Mouse (Mus musculus) hindbrain, embryonic 14.5 days (tissue): Measurements from ENCODE around the gene Tmcc2. TPM values are rescaled to one million over a fixed set of nuclear protein-coding genes. Genes with fewer than 3 reads are reported as not detected.

Experiments
- ATAC-seq: fragments of 200-750 bp; cut with Nextera tagmentation; 2 replicates; pipeline ENCODE4 v1.8.0; 2017; ENCODE audit warnings: moderate number of reproducible peaks, mild to moderate bottlenecking, moderate TSS enrichment, moderate library complexity; ENCODE audit not compliant: low FRiP score
- DNase-seq: peaks from one replicate; pipeline ENCODE4 v3.0.0-alpha.2; 2015; ENCODE audit warnings: low spot score
- H3K27ac ChIP-seq: fragments of 300-500 bp; sonication (generic); 2 replicates; pipeline ENCODE4 v1.5.1; 2014; ENCODE audit warnings: mild to moderate bottlenecking, moderate library complexity
- H3K27me3 ChIP-seq: fragments of 300-500 bp; sonication (generic); 2 replicates; pipeline ENCODE4 v1.6.1; 2014; ENCODE audit warnings: mild to moderate bottlenecking, low read length, mixed read lengths; ENCODE audit not compliant: control insufficient read depth, insufficient read depth
- H3K36me3 ChIP-seq: fragments of 300-500 bp; sonication (generic); replicated peaks from 2 replicates; pipeline ENCODE4 v1.6.1; 2014; ENCODE audit not compliant: control insufficient read depth, insufficient read depth
- H3K4me1 ChIP-seq: fragments of 300-500 bp; sonication (generic); replicated peaks from 2 replicates; pipeline ENCODE4 v1.6.1; 2014; ENCODE audit warnings: antibody characterized with exemption, low read length, mixed read lengths; ENCODE audit not compliant: control insufficient read depth, insufficient read depth
- H3K4me2 ChIP-seq: fragments of 300-500 bp; sonication (generic); replicated peaks from 2 replicates; pipeline ENCODE4 v1.6.1; 2014; ENCODE audit warnings: mild to moderate bottlenecking, moderate library complexity
- H3K4me3 ChIP-seq: fragments of 300-500 bp; sonication (generic); replicated peaks from 2 replicates; pipeline ENCODE4 v1.5.1; 2014; ENCODE audit warnings: mild to moderate bottlenecking, low read length
- H3K9ac ChIP-seq: fragments of 300-500 bp; sonication (generic); 2 replicates; pipeline ENCODE4 v1.6.1; 2014
- H3K9me3 ChIP-seq: fragments of 300-500 bp; sonication (generic); 2 replicates; pipeline ENCODE4 v1.6.1; 2016; ENCODE audit warnings: low read length; ENCODE audit not compliant: control insufficient read depth
- WGBS: fragments of 180-500 bp; shearing (Covaris S2); extraction: QIAGEN DNeasy Blood & Tissue Kit; methylation state at CpG from one replicate; pipeline ENCODE4 v1.1.7; 2014; 5-methylcytosine and 5-hydroxymethylcytosine counted together
- polyA plus RNA-seq: library from polyadenylated mRNA; unstranded; fragments of >200 nt; fragmentation: Nextera tagmentation; extraction: Ambion mirVana; gene quantifications from 2 replicates; pipeline ENCODE4 v1.2.1, GENCODE M21; 2014

Tmcc2 gene
- polyA plus RNA-seq, 1 experiment from 2014 or later = 31.0 TPM

- Histone ChIP-seq H3K4me3 (no peak overlapping the region), H3K36me3 (no peaks in the 10 kb centered on the region), H3K27me3 (0 out of 2 replicates have a peak, but pooled peaks cover 5% of the 10 kb centered on the region), H3K4me1 (peaks cover 5% of the 10 kb centered on the region; the same call in 1 of the 2 replicates), H3K9me3 (no peaks in the 10 kb centered on the region), H3K9ac (no peak overlapping the region), H3K4me2 (no peak overlapping the region), H3K27ac (no peak overlapping the region)
- DNase-seq = no peak
- ATAC-seq = no peak
- 38% methylated on average over 4 of the region's 4 CpGs for WGBS
Measured at GRCm38 (mm10) chr1:132306808-132307207, 84.3 kb downstream of the Tmcc2 start.

Other genes with a start within 250 kb of the Tmcc2 start
- 15.9 and 22.1 TPM in 2 replicates for gene Lemd1, start 199.8 kb downstream of the Tmcc2 start, polyA plus RNA-seq
- gene AC124108.1, start 199.8 kb downstream of the Tmcc2 start, polyA plus RNA-seq = 3.6 and 3.8 TPM in 2 replicates
- gene Gm10188, start 161.5 kb downstream of the Tmcc2 start, polyA plus RNA-seq = 0.39 and 0.47 TPM in 2 replicates
- gene Klhdc8a, start 92.7 kb downstream of the Tmcc2 start, polyA plus RNA-seq = 8.5 and 10.4 TPM in 2 replicates
- 10.7 and 14.0 TPM in 2 replicates for gene Nuak2, start 75.2 kb downstream of the Tmcc2 start, polyA plus RNA-seq
- 10.0 and 10.4 TPM in 2 replicates for gene Dstyk, start 26.3 kb upstream of the Tmcc2 start, polyA plus RNA-seq
- gene Rbbp5, start 86.1 kb upstream of the Tmcc2 start, polyA plus RNA-seq = 40.9 and 47.3 TPM in 2 replicates
- 0.57 and 1.3 TPM in 2 replicates for gene Tmem81, start 114.9 kb upstream of the Tmcc2 start, polyA plus RNA-seq
- gene Cntn2, start 152.0 kb upstream of the Tmcc2 start, polyA plus RNA-seq = 26.1 and 28.1 TPM in 2 replicates